Mouse (Mus musculus) CH12.LX (cell line): Measurements from ENCODE around the gene Map2k4.

Source experiments
- CHD1 ChIP-seq: IDR thresholded peaks from 2 replicates; pipeline ENCODE4 v1.6.1; 2012; ENCODE audit warnings: low read depth, low read length, improper control_type of control experiment, inconsistent platforms
- CTCF ChIP-seq, 2 experiments: IDR thresholded peaks in 1 of 2; conservative IDR thresholded peaks in 1 of 2; 2 replicates each; pipeline ENCODE4 v1.5.1; 2011 to 2012; ENCODE audit warnings: low read depth in 2 of 2, low read length in 2 of 2, improper control_type of control experiment in 1 of 2, inconsistent platforms in 1 of 2, mild to moderate bottlenecking in 1 of 2, moderate library complexity in 1 of 2
- EP300 ChIP-seq: IDR thresholded peaks from 2 replicates; pipeline ENCODE4 v1.6.1; 2011; ENCODE audit warnings: low read length, improper control_type of control experiment
- MAX ChIP-seq: IDR thresholded peaks from 2 replicates; pipeline ENCODE4 v1.6.1; 2011; ENCODE audit warnings: low read length, improper control_type of control experiment
- MAZ ChIP-seq: IDR thresholded peaks from 2 replicates; pipeline ENCODE4 v1.6.1; 2012; ENCODE audit warnings: low read depth, mild to moderate bottlenecking, inconsistent platforms, low read length, improper control_type of control experiment, moderate library complexity
- POLR2A ChIP-seq: IDR thresholded peaks from 2 replicates; pipeline ENCODE4 v1.6.1; 2011; ENCODE audit warnings: low read depth, mild to moderate bottlenecking, improper control_type of control experiment, low read length
- RAD21 ChIP-seq: IDR thresholded peaks from 2 replicates; pipeline ENCODE4 v1.6.1; 2011; ENCODE audit warnings: low read depth, mild to moderate bottlenecking, low read length, improper control_type of control experiment, moderate library complexity
- SIN3A ChIP-seq: IDR thresholded peaks from 2 replicates; pipeline ENCODE4 v1.6.1; 2012; ENCODE audit warnings: low read length, improper control_type of control experiment, inconsistent platforms
- TCF12 ChIP-seq: IDR thresholded peaks from 2 replicates; pipeline ENCODE4 v1.6.1; 2014; ENCODE audit warnings: low read depth, mild to moderate bottlenecking, inconsistent platforms, low read length, improper control_type of control experiment
- USF1 ChIP-seq: IDR thresholded peaks from 2 replicates; pipeline ENCODE4 v1.6.1; 2014; ENCODE audit warnings: low read depth, mild to moderate bottlenecking, inconsistent platforms, low read length, improper control_type of control experiment
- ZMIZ1 ChIP-seq: IDR thresholded peaks from 2 replicates; pipeline ENCODE4 v1.6.1; 2012; ENCODE audit warnings: low read depth, mild to moderate bottlenecking, inconsistent platforms, low read length, improper control_type of control experiment
- ZNF384 ChIP-seq: IDR thresholded peaks from 2 replicates; pipeline ENCODE4 v1.6.1; 2012; ENCODE audit warnings: low read depth, low read length, improper control_type of control experiment, inconsistent platforms

GRCm38 (mm10) chr11:65723715-65724114 lies 64.4 kb downstream of the Map2k4 start:
- TF ChIP-seq USF1 (no peak), CTCF (conservative IDR thresholded peaks at IDR 0.05 in 1 of 2, IDR thresholded peaks at IDR 0.05 in 1 of 2; ENCODE audit: low read depth in 2 of 2, low read length in 2 of 2) (no peak), ZNF384 (no peak), EP300 (no peak), POLR2A (no peak), MAX (no peak), MAZ (no peak), TCF12 (no peak), RAD21 (no peak), ZMIZ1 (no peak), SIN3A (no peak), CHD1 (no peak)
